Mouse (Mus musculus): ENCODE results near the gene Adarb2.

GRCm38 (mm10) chr13:8347147-8347546 is 144.5 kb downstream of the Adarb2 start:
- TF ChIP-seq CTCF (IDR thresholded peaks at IDR 0.05; ENCODE audit: insufficient read depth, low read depth, low read length) (no peak), POLR2A (IDR thresholded peaks at IDR 0.05; ENCODE audit: insufficient read depth, low read depth, low read length) (no peak)

All from olfactory bulb, adult 2 months (tissue).